8 mouse cellular contexts compared by ENCODE assay signal in the genomic region with DNA sequence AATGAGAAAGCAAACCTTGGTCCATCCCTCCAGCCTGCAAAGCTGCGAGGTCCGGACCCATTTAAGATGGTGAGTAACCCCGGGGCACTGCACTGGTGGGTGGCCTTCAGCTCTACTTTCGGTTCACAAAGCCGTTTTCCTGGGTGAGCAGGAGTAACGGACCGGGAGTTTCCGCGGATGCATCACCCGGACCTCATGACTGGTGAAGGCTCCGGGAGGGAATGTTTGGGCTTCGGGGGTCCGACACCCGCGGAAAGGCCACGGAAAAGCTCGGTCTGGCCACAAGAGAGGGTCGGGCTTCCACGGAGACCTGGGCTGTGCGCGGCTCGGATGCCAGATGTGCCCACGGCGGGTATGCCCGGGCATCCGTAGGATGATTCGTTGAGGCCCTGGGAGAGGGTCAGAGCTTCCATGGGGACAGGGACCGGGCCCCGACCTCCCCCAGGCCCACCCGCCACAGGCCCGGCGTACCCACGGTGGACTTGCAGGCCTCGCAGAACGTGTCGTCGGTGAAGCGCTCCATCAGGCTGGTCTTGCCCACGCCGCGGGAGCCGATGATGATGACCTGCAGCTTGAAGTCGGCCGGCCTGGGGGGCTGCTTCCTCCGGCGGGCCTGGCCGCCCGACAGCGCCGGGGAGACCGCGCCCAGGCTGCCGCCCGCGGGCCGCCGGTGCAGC. TPM values are rescaled to one million over a fixed set of nuclear protein-coding genes. Genes with fewer than 3 reads are reported as not detected.
A peak's percentile ranks its signal among the peaks of the same experiment; 100 is the strongest.
DNase-seq lines count a peak whose midpoint lies in the region; ATAC-seq and TF ChIP-seq lines count a peak whose summit lies in the region.

No protein-coding gene starts in this region.

- WGBS in heart, embryonic 14.5 days: 1% methylated on average over 57 of the region's 57 CpGs
- under 1% methylated on average over 55 of the region's 57 CpGs for WGBS in kidney, postnatal 0 days
- 2% methylated on average over 50 of the region's 57 CpGs for WGBS in macrophage (ENCODE audit: missing documents)
- WGBS in stomach, embryonic 14.5 days: 1% methylated on average over 56 of the region's 57 CpGs

- DNase-seq in gastrocnemius, adult 2 months: no peak
- DNase-seq in gastrocnemius, adult 18-20 months (ENCODE audit: low spot score): no peak
- peak; percentile 35 for DNase-seq in kidney, postnatal 0 days (ENCODE audit: low spot score)

- H3K27ac ChIP-seq in gastrocnemius, adult 2 months: peak overlapping the region; percentile 95
- H3K27ac ChIP-seq in ES-Bruce4 (ENCODE audit: insufficient read depth, low read length) (no peak overlapping the region), macrophage (peak overlapping the region; percentile 43)
- H3K27ac ChIP-seq in cortical plate, adult 2 months (ENCODE audit: insufficient read depth, low read length): peak overlapping the region; percentile 61
- H3K27ac ChIP-seq in heart, embryonic 14.5 days (replicated peaks in 1 of 2; ENCODE audit: control insufficient read depth in 1 of 2, insufficient read depth in 1 of 2, low read depth in 2 of 2, low read length in 2 of 2): peak overlapping the region in 1 of 2 experiments; percentile 33; a peak in 1 of 4 replicates
- peak overlapping the region; percentile 67 for H3K27ac ChIP-seq in kidney, postnatal 0 days
- H3K27ac ChIP-seq in stomach, embryonic 14.5 days (ENCODE audit: low read length): peak overlapping the region; percentile 21; the same call in 1 of the 2 replicates

- peaks cover 53% of the 10 kb centered on the region for H3K79me2 ChIP-seq in macrophage (ENCODE audit: inconsistent target)

- H3K4me2 ChIP-seq in heart, embryonic 14.5 days (ENCODE audit: low read length): peak overlapping the region; percentile 77
- peak overlapping the region; percentile 91 for H3K4me2 ChIP-seq in kidney, postnatal 0 days (ENCODE audit: low read length)
- H3K4me2 ChIP-seq in stomach, embryonic 14.5 days (replicated peaks; ENCODE audit: low read depth, low read length): peak overlapping the region; percentile 82

- peak overlapping the region; percentile 85 for H3K4me3 ChIP-seq in gastrocnemius, adult 2 months
- H3K4me3 ChIP-seq in ES-Bruce4 (ENCODE audit: low read depth, low read length): peak overlapping the region; percentile 92
- peak overlapping the region; percentile 64 for H3K4me3 ChIP-seq in cortical plate, adult 2 months (ENCODE audit: insufficient read depth, low read length)
- H3K4me3 ChIP-seq in heart, embryonic 14.5 days (ENCODE audit: control insufficient read depth in 1 of 2, insufficient read depth in 1 of 2, low read depth in 1 of 2, low read length in 2 of 2): peak overlapping the region; percentile 99
- H3K4me3 ChIP-seq in kidney, postnatal 0 days (replicated peaks; ENCODE audit: low read depth, low read length): peak overlapping the region; percentile 98
- peak overlapping the region; percentile 76 for H3K4me3 ChIP-seq in macrophage (ENCODE audit: inconsistent target)
- H3K4me3 ChIP-seq in stomach, embryonic 14.5 days (ENCODE audit: low read depth, low read length): peak overlapping the region; percentile 99

- intact Hi-C loops in gastrocnemius, adult 2 months (cut with DNase I): no loop called here

- 0 out of 2 replicates have a peak, but pooled peaks cover 2% of the 10 kb centered on the region for H3K36me3 ChIP-seq in ES-Bruce4 (ENCODE audit: control insufficient read depth, insufficient read depth, low read length, poor library complexity, severe bottlenecking)
- H3K36me3 ChIP-seq in heart, embryonic 14.5 days (ENCODE audit: control insufficient read depth, insufficient read depth, low read length): no peaks in the 10 kb centered on the region; the same call in 1 of the 2 replicates
- H3K36me3 ChIP-seq in kidney, postnatal 0 days (ENCODE audit: insufficient read depth, low read length): no peaks in the 10 kb centered on the region
- no peaks in the 10 kb centered on the region for H3K36me3 ChIP-seq in macrophage (ENCODE audit: inconsistent target)
- H3K36me3 ChIP-seq in stomach, embryonic 14.5 days (ENCODE audit: control insufficient read depth, insufficient read depth, low read length): peaks cover 6% of the 10 kb centered on the region; the same call in 1 of the 2 replicates

- H3K9ac ChIP-seq in ES-Bruce4 (ENCODE audit: low read depth, poor library complexity, severe bottlenecking): peak overlapping the region; percentile 85
- H3K9ac ChIP-seq in heart, embryonic 14.5 days (ENCODE audit: low read length): peak overlapping the region; percentile 93
- peak overlapping the region; percentile 97 for H3K9ac ChIP-seq in kidney, postnatal 0 days (ENCODE audit: low read depth, low read length)
- peak overlapping the region; percentile 97 for H3K9ac ChIP-seq in stomach, embryonic 14.5 days (replicated peaks; ENCODE audit: low read depth, low read length)

- peaks cover 2% of the 10 kb centered on the region for H3K4me1 ChIP-seq in ES-Bruce4 (ENCODE audit: control insufficient read depth, insufficient read depth, low read length)
- H3K4me1 ChIP-seq in cortical plate, adult 2 months (ENCODE audit: control insufficient read depth, insufficient read depth, low read length): peaks cover 3% of the 10 kb centered on the region
- H3K4me1 ChIP-seq in heart, embryonic 14.5 days (ENCODE audit: control insufficient read depth in 2 of 2, insufficient read depth in 2 of 2, low read length in 2 of 2): peaks cover 6 to 18% of the 10 kb centered on the region in 2 experiments; a peak in 3 of 4 replicates
- peaks cover 9% of the 10 kb centered on the region; the same call in 1 of the 2 replicates for H3K4me1 ChIP-seq in kidney, postnatal 0 days (replicated peaks; ENCODE audit: insufficient read depth, low read length)
- peaks cover 16% of the 10 kb centered on the region for H3K4me1 ChIP-seq in stomach, embryonic 14.5 days (ENCODE audit: control insufficient read depth, insufficient read depth, low read length)

- TF ChIP-seq POLR2A in ES-Bruce4 (IDR thresholded peaks at IDR 0.05; ENCODE audit: insufficient read depth, low read length): no peak
- no peak for TF ChIP-seq POLR2A in cortical plate, adult 2 months (IDR thresholded peaks at IDR 0.05; ENCODE audit: extremely low read depth, insufficient read depth, low read length)

- TF ChIP-seq CTCF in gastrocnemius, adult 2 months (IDR thresholded peaks at IDR 0.05): no peak
- TF ChIP-seq CTCF in ES-Bruce4 (IDR thresholded peaks at IDR 0.05; ENCODE audit: low read depth, low read length): no peak
- TF ChIP-seq CTCF in cortical plate, adult 2 months (IDR thresholded peaks at IDR 0.05; ENCODE audit: extremely low read depth, insufficient read depth, low read length): no peak
- no peak for TF ChIP-seq CTCF in kidney, postnatal 0 days (IDR thresholded peaks at IDR 0.05; ENCODE audit: low read depth)

- TF ChIP-seq EP300 in ES-Bruce4 (IDR thresholded peaks at IDR 0.05; ENCODE audit: insufficient read depth, low read depth, low read length): no peak

- H3K27me3 ChIP-seq in ES-Bruce4 (ENCODE audit: control insufficient read depth, insufficient read depth, low read length, poor library complexity, severe bottlenecking): no peaks in the 10 kb centered on the region
- no peaks in the 10 kb centered on the region for H3K27me3 ChIP-seq in heart, embryonic 14.5 days (ENCODE audit: control insufficient read depth, insufficient read depth, low read length)
- no peaks in the 10 kb centered on the region for H3K27me3 ChIP-seq in kidney, postnatal 0 days (ENCODE audit: insufficient read depth, low read length)
- no peaks in the 10 kb centered on the region for H3K27me3 ChIP-seq in stomach, embryonic 14.5 days (ENCODE audit: control insufficient read depth, insufficient read depth, low read length)

- no peaks in the 10 kb centered on the region for H3K9me3 ChIP-seq in ES-Bruce4 (replicated peaks; ENCODE audit: control insufficient read depth, insufficient read depth, low read length, poor library complexity, severe bottlenecking)
- H3K9me3 ChIP-seq in heart, embryonic 14.5 days (ENCODE audit: control insufficient read depth, low read length): no peaks in the 10 kb centered on the region
- no peaks in the 10 kb centered on the region for H3K9me3 ChIP-seq in kidney, postnatal 0 days (replicated peaks; ENCODE audit: low read length)
- no peaks in the 10 kb centered on the region for H3K9me3 ChIP-seq in stomach, embryonic 14.5 days (ENCODE audit: control insufficient read depth, low read depth, low read length)

- peak; percentile 31; the same call in 1 of the 2 replicates for ATAC-seq in heart, embryonic 14.5 days (ENCODE audit: insufficient number of reproducible peaks, insufficient read depth, low FRiP score, low read depth)
- ATAC-seq in kidney, postnatal 0 days (replicated peaks; ENCODE audit: low FRiP score, low read depth): peak; percentile 38
- ATAC-seq in stomach, embryonic 14.5 days (ENCODE audit: insufficient number of reproducible peaks, insufficient read depth, low FRiP score, low read depth): peak; percentile 66

RNA-seq across cellular contexts. Expression of a gene that starts 0.5 kb away (rescaled TPM):
- total RNA-seq in gastrocnemius, adult 2 months (2021): 100 to 1,000 TPM; 189 to 260 TPM
- total RNA-seq in gastrocnemius, adult 18-20 months (2021): 100 to 1,000 TPM; 177 to 207 TPM
- polyA plus RNA-seq in ES-Bruce4 (2011; ENCODE audit: insufficient read depth, insufficient read length, low read depth, missing spikeins): 100 and 105 TPM in 2 replicates
- 105 and 113 TPM in 2 replicates for polyA plus RNA-seq in cortical plate, adult 2 months (2012; rRNA removed)
- polyA plus RNA-seq in heart, embryonic 14.5 days (2014; fragmentation: Nextera tagmentation; extraction: Ambion mirVana): 67.5 and 74.2 TPM in 2 replicates
- polyA plus RNA-seq in kidney, postnatal 0 days (2015; fragmentation: Nextera tagmentation; extraction: Ambion mirVana): 46.3 and 51.0 TPM in 2 replicates
- total RNA-seq in macrophage (2018; cell fraction: chromatin; rRNA removed): 100 to 1,000 TPM in 22 of 26 experiments, 10 to 100 TPM in 4; 62.6 to 246 (median 134) TPM
- total RNA-seq in macrophage (2018; cell fraction: cytosol; rRNA removed): 100 to 1,000 TPM in 3 of 26 experiments, 10 to 100 TPM in 23; 57.2 to 121 (median 71.5) TPM
- 100 to 1,000 TPM in 20 of 26 experiments, 10 to 100 TPM in 6; 78.8 to 268 (median 130) TPM for total RNA-seq in macrophage (2018; cell fraction: nucleus; rRNA removed)
- polyA plus RNA-seq in macrophage (2018): 50.9 to 61.6 TPM (median 61.2 TPM) in 3 replicates
- 42.8 and 52.9 TPM in 2 replicates for polyA plus RNA-seq in stomach, embryonic 14.5 days (2014; fragmentation: Nextera tagmentation; extraction: Ambion mirVana)
